Mouse (Mus musculus) midbrain, embryonic 11.5 days (tissue): Measurements from ENCODE around the gene Gm9040. TPM values are rescaled to one million over a fixed set of nuclear protein-coding genes. Genes with fewer than 3 reads are reported as not detected.
"Not testable (repeated sequence)": the region's sequence is repeated elsewhere in the genome, so short reads cannot be mapped to it uniquely, and the experiment has no call there.

ENCODE experiments used
- ATAC-seq: fragments of 200-750 bp; cut with Nextera tagmentation; 2 replicates; pipeline ENCODE4 v1.8.0; 2017; ENCODE audit warnings: moderate TSS enrichment, moderate library complexity; ENCODE audit not compliant: low FRiP score
- DNase-seq: peaks from one replicate; pipeline ENCODE4 v3.0.0; 2015; ENCODE audit warnings: low spot score; ENCODE audit errors: missing footprints
- H3K27ac ChIP-seq: fragments of 300-500 bp; sonication (generic); 2 replicates; pipeline ENCODE4 v1.5.1; 2014; ENCODE audit warnings: low read depth, low read length
- H3K27me3 ChIP-seq: fragments of 300-500 bp; sonication (generic); 2 replicates; pipeline ENCODE4 v1.6.1; 2014; ENCODE audit warnings: mild to moderate bottlenecking, low read length, moderate library complexity, mixed read lengths; ENCODE audit not compliant: control insufficient read depth, insufficient read depth
- H3K36me3 ChIP-seq: fragments of 300-500 bp; sonication (generic); 2 replicates; pipeline ENCODE4 v1.6.1; 2014; ENCODE audit warnings: mild to moderate bottlenecking, low read length, moderate library complexity, mixed read lengths; ENCODE audit not compliant: control insufficient read depth, insufficient read depth
- H3K4me1 ChIP-seq: fragments of 300-500 bp; sonication (generic); 2 replicates; pipeline ENCODE4 v1.6.1; 2014; ENCODE audit warnings: low read length; ENCODE audit not compliant: control insufficient read depth, insufficient read depth
- H3K4me2 ChIP-seq: fragments of 300-500 bp; sonication (generic); 2 replicates; pipeline ENCODE4 v1.6.1; 2014; ENCODE audit warnings: mild to moderate bottlenecking, moderate library complexity
- H3K4me3 ChIP-seq: fragments of 300-500 bp; sonication (generic); 2 replicates; pipeline ENCODE4 v1.5.1; 2014; ENCODE audit warnings: low read depth, low read length
- H3K9ac ChIP-seq: fragments of 300-500 bp; sonication (generic); 2 replicates; pipeline ENCODE4 v1.6.1; 2014; ENCODE audit warnings: low read length
- H3K9me3 ChIP-seq: fragments of 300-500 bp; sonication (generic); 2 replicates; pipeline ENCODE4 v1.6.1; 2016; ENCODE audit warnings: low read length; ENCODE audit not compliant: control insufficient read depth
- WGBS: fragments of 180-500 bp; shearing (Covaris S2); extraction: QIAGEN DNeasy Blood & Tissue Kit; methylation state at CpG from one replicate; pipeline ENCODE4 v1.1.7; 2014; 5-methylcytosine and 5-hydroxymethylcytosine counted together
- polyA plus RNA-seq: library from polyadenylated mRNA; unstranded; fragments of >200 nt; fragmentation: Nextera tagmentation; extraction: Ambion mirVana; gene quantifications from 2 replicates; pipeline ENCODE4 v1.2.1, GENCODE M21; 2014

The Gm9040 gene
- polyA plus RNA-seq, 1 experiment from 2014 or later: not detected

DNA sequence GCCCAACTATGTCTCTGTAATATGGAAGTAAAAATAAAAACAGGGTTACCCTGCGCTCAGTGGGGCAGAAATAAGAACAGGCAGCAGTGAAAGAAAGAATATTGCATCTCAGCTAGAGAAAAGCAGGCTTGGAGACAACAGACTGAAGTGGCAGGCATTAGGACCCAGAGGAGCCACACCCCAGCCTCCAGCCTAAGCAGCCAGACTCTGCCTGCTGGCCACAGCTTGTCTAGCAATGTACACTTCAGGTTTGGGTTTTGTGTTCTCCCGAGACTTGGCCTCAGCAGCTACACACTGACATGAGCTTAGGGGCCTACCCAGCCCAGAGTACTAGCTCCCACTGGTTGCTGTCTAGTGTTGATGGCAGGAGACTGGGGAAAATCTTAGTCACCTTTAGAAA lies 24.6 kb downstream of the Gm9040 start:
- H3K36me3 ChIP-seq, H3K4me3 ChIP-seq, H3K4me1 ChIP-seq, H3K4me2 ChIP-seq, ATAC-seq, H3K27ac ChIP-seq, H3K27me3 ChIP-seq, H3K9me3 ChIP-seq, H3K9ac ChIP-seq, DNase-seq: not testable (repeated sequence)
- WGBS: 51% methylated on average over 2 of the region's 2 CpGs

DNA sequence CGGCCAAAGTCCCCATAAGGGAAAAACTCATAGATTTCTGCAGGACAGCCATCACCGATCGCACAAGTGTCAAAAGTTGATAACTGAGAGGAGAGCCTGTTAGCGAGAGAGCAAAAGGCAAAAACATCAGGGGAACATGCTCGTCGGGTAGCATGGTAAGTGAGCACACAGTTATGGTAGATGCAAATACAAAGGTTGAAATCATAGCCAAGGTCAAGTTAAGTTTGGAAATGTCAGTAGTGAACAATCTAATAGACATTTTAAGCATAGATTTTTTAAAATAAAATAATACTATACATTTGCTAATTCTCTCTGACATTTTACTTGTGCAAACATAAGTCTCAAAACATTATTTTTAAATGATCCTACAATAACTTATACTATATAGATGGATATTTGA lies 31.8 kb downstream of the Gm9040 start, which contains the start of gene Iltifb:
Gene Iltifb, minus strand, starts transcription at position 101 of the 400 bp plus-strand sequence.
- H3K4me2 ChIP-seq: no peak within 1 kb of the TSS
- WGBS: 95% methylated on average over 6 of the region's 6 CpGs
- no peaks in the 10 kb centered on the region for H3K36me3 ChIP-seq
- H3K27ac ChIP-seq: no peak within 1 kb of the TSS
- DNase-seq: no peak
- no peak for ATAC-seq
- H3K9me3 ChIP-seq: no peaks in the 10 kb centered on the region
- no peaks in the 10 kb centered on the region for H3K4me1 ChIP-seq
- H3K4me3 ChIP-seq: no peak within 1 kb of the TSS
- H3K9ac ChIP-seq: no peak within 1 kb of the TSS
- no peaks in the 10 kb centered on the region for H3K27me3 ChIP-seq

DNA sequence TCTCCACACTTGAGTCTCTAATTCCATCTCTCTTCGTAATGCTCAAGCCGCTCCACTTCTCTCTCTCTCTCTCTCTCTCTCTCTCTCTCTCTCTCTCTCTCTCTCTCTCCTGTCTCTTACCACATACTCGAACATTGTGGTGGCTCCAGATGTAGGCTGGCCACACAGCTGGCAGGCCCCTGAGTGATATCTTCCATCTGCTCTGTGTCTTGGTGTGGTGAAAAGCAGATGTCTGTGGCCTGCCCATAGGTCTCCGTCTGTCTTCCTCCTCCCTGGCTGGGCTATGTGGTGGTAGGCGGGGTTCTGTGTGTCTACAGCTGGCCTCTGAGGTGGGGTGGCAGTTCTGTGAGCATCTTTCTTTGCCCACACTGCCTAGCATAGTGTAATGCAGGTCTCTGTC lies 43.8 kb downstream of the Gm9040 start:
- H3K27ac ChIP-seq, DNase-seq, H3K9ac ChIP-seq, H3K4me3 ChIP-seq, ATAC-seq, H3K9me3 ChIP-seq, H3K4me2 ChIP-seq, H3K36me3 ChIP-seq, H3K27me3 ChIP-seq, H3K4me1 ChIP-seq: not testable (repeated sequence)
- WGBS: 90% methylated on average over 2 of the region's 5 CpGs

DNA sequence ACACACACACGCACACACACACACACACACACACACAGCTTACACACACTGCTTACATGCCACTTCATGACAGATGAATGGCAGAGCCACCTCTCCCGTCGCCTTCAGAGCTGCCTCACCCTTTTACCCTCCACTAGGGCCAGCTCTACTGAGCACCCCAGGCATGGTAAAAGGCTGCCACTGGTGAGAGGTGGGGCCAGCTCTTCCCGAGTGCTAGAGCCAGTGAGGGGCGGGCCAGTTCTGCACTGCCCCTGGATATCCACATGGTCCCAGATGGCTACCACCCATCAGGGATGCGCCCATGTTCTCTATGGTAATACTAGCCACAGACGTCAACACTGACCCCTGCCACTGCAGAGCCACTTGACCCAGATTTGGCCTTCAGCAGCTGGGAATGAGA lies 44.2 kb downstream of the Gm9040 start:
- not testable (repeated sequence) for H3K9me3 ChIP-seq, H3K27ac ChIP-seq, H3K4me1 ChIP-seq, H3K4me2 ChIP-seq, H3K4me3 ChIP-seq, H3K27me3 ChIP-seq, DNase-seq, H3K9ac ChIP-seq, ATAC-seq, H3K36me3 ChIP-seq
- 82% methylated on average over 7 of the region's 7 CpGs for WGBS

DNA sequence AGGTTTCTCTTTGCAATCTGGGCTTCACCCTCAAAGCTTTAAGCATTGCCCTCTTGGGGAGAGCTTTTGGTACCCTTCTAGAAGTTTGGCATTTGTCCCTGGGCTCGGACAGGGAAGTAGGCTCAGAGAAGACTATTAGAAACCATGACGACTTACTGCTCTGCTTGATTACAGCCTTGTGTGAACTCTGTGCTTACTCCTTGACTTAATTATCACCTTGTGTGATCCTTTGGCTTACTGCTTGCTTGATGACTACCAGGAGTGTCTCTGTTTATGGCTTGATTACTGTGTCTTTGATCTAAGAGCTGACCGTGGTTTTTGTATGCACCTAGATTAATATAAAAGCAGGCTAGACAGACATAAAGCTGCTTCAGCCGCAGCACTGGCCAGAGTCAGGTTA lies 48.7 kb downstream of the Gm9040 start:
- not testable (repeated sequence) for H3K4me2 ChIP-seq, H3K36me3 ChIP-seq, H3K9ac ChIP-seq, H3K4me1 ChIP-seq, H3K4me3 ChIP-seq, H3K27me3 ChIP-seq, ATAC-seq, H3K9me3 ChIP-seq, DNase-seq, H3K27ac ChIP-seq
- no CpG with 5 or more reads among the region's 4 CpGs for WGBS

Other genes starting within 250 kb of the Gm9040 start
- gene Mdm1, start 185.2 kb downstream of the Gm9040 start, polyA plus RNA-seq: 56.7 and 59.0 TPM in 2 replicates
- 0.19 TPM in 1 of 2 replicates, not detected in the other for gene Il22, start 122.0 kb downstream of the Gm9040 start, polyA plus RNA-seq
- gene Gm32717, start 86.2 kb downstream of the Gm9040 start, polyA plus RNA-seq: 0.08 TPM in 2 replicates
- gene Gm32802, start 68.3 kb downstream of the Gm9040 start, polyA plus RNA-seq: 0.08 TPM in 2 replicates
- gene Iltifb, start 31.9 kb downstream of the Gm9040 start, polyA plus RNA-seq: not detected in 2 replicates
- gene Gm9044, start 5.4 kb upstream of the Gm9040 start, polyA plus RNA-seq: not detected in 2 replicates
- 0.11 TPM in 1 of 2 replicates, not detected in the other for gene Gm9045, start 10.9 kb upstream of the Gm9040 start, polyA plus RNA-seq
- gene Gm9046, start 16.3 kb upstream of the Gm9040 start, polyA plus RNA-seq: not detected in 2 replicates
- not detected in 2 replicates for gene Gm9048, start 21.7 kb upstream of the Gm9040 start, polyA plus RNA-seq
- 0.11 TPM in 1 of 2 replicates, not detected in the other for gene Gm9049, start 27.1 kb upstream of the Gm9040 start, polyA plus RNA-seq
- gene Ifng, start 114.1 kb upstream of the Gm9040 start, polyA plus RNA-seq: not detected in 2 replicates